Mouse (Mus musculus) adipocyte (in vitro differentiated cells): ENCODE data around the gene Ilf3.

Experiments used
- DNase-seq: peaks from one replicate; pipeline ENCODE4 v3.0.0-alpha.2; 2016; ENCODE audit warnings: low spot score

Ilf3 gene

DNA sequence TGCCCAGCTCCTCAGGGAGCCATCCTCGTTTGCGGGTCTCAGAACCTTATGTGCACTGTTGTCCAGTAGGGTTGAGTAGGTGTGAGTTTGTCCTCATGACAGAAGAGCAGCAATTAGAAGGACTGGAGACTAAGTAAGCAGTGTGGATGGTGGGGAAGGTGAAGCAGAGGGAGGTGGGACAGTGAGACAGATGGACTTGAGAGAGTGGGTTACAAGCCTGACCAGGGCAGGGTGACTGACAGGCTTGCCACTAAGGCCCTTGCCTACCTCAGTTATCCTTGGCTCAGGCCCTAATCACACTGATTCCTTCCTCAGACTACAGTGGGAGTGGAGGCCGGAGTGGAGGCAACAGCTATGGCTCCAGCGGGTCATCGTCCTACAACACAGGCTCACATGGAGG, 36.1 kb downstream of the Ilf3 start:
- no peak for DNase-seq

DNA sequence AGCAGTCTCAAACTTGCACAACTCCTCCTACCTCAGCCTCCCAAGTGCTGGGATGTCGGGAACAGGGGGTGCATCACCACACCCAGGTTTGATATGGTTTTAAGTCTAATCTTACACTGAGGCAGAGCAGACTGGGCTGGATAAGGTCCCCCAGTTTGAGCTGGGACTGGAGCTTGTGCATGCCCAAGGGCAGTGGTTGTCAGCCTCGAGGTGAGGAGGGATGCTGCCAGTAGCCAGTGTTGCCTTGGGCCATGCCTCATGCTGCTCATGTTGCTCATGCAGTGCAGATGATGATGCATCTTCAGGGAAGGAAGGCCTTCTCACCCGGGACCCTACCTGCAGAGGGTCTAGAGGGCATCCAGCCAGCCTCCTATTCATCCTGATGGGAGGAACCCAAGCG, 37.9 kb downstream of the Ilf3 start:
- no peak for DNase-seq

DNA sequence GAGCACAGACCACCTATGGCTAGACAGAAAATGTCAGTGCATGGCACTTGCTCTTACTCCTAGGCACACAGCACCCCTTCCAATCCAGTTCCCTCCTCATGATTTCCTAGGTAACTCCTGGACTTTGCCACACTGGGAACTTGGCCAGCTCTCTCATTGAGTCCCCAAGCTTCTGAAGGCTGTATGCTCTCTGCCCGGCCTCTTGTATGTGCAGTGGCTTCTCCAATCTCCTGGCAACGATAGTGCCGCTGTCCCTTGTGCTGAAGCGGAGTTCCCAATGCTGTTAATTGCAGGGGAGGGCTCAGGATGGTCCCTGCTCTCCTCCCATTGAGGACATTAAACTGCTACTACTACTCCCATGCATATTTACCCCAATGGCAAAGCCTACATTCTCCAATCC, 40.3 kb downstream of the Ilf3 start:
- peak; percentile 66 for DNase-seq

DNA sequence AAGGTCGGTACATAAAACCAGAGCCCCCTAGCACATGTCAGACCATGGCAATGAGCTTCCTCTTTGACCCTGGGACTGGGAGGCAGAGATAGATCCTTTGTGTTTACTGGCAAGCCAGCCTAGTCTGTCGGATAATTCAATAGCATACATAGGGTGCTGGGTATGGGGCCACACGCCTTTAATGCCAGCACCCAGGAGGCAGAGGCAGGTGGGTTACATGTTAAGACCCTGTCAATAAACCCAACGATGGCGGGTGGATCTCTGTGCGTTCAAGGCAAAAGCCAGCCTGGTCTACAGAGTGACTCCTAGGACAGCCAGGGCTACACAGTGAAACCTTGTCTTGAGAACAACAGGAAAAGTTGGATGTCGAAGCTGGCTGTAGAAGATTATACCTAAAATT, 41.0 kb downstream of the Ilf3 start:
- DNase-seq = no peak

DNA sequence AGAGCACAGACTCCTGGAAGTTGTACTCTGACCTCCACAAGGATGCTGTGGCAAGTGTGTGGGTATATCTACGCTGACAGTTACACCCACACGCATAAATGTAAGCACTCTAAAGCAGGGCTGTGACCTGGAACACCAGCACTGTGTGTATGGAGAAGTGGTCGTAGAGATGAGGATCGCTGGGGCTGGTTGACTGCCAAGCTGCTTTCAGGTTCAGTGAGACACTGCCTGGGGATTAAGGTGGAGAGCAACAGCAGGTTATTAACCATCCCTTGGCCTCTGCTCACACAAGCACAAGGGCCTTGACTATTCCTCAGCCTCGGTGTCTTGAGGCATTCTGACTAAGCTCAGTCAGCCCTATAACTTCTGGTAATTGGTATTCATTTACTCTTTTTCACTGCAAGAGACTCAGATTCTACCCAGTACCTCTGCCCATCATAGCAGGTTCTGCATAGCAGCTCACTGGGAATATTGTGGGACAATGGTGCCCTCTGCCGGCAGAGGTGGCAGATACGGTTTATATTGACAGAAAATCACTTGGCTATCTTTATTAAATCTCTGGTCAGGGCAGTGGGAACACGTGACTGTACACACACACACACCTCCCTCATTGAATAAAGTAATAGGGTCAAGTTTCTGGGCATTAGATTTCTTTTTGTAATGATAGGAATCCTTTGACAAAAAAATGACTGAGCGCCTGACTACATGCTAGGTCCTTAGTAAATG, 42.1 kb downstream of the Ilf3 start:
- DNase-seq = peak; percentile 91

DNA sequence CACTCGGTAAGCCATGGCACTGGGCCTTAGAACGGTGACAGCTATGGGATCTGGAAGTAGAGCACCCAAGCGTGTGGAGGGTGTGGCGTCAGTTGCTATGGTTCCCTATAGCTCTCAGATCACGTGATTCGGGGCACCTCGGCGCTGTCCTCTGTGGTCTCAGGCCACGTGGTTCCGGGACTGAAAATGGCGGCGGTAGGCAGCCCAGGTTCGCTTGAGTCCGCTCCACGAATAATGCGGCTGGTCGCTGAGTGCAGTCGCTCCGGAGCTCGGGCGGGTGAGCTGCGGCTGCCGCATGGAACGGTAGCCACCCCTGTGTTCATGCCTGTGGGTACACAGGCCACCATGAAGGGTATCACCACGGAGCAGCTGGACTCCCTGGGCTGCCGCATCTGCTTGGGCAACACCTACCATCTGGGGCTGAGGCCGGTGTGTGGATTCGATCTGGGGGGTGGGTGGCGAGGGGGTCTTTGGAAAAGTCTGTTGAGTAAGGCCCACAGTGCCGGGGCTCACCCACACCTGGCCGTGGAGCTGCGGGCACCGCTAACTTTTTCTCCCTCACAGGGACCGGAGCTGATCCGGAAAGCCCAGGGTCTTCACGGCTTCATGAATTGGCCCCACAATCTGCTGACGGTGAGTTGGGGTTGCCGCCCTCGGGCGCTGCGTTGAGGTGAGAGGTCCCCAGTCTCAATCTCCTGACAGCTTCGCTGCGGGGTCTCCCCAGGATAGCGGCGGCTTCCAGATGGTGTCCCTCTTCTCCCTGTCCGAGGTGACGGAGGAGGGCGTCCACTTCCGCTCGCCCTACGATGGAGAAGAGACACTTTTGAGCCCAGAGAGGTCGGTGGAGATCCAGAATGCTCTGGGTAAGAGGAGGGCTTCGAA, 44.2 kb downstream of the Ilf3 start, which contains the start of gene Qtrt1:
TSS of gene Qtrt1 (plus strand) at position 169 of the 882 bp plus-strand sequence.
- DNase-seq = peak; percentile 77

DNA sequence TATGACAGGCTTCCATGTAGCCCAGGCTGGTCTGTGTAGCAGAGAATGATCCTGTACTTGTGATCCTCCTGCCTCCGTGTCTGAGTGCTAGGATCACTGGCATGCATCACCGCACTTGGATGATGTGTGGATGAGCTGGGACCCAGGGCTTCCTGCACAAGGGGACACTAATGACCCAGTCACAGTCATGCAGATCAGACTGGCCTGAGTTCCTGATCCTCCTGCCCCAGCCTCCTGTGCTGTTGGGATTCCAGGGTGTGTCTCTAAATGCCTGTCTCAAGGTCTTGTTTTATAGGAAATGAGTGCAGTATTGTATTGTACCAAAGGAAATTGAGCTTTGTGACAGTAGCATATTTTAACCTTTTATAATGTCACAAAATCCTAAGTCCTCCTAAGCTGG, 50.2 kb downstream of the Ilf3 start:
- DNase-seq = no peak

DNA sequence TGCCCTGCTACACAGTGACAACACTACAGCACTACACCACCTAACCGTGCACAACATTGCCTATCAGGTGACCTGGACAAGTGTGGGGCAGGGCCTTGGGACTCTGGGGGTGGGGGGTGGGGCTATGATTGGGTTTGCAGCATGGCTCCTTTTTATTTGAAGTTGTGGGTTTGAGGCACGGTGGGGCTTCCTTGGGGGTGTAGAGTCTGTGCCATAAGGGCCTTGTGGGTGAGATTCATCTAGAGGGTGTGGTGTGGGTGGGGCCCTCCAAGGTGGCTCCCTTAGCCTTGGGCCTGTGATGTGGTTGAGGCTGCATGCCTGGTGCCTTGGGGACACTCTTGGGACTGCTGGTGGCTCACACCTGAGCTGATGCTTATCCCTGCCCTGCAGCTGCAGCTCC, 52.0 kb downstream of the Ilf3 start:
- DNase-seq = no peak

DNA sequence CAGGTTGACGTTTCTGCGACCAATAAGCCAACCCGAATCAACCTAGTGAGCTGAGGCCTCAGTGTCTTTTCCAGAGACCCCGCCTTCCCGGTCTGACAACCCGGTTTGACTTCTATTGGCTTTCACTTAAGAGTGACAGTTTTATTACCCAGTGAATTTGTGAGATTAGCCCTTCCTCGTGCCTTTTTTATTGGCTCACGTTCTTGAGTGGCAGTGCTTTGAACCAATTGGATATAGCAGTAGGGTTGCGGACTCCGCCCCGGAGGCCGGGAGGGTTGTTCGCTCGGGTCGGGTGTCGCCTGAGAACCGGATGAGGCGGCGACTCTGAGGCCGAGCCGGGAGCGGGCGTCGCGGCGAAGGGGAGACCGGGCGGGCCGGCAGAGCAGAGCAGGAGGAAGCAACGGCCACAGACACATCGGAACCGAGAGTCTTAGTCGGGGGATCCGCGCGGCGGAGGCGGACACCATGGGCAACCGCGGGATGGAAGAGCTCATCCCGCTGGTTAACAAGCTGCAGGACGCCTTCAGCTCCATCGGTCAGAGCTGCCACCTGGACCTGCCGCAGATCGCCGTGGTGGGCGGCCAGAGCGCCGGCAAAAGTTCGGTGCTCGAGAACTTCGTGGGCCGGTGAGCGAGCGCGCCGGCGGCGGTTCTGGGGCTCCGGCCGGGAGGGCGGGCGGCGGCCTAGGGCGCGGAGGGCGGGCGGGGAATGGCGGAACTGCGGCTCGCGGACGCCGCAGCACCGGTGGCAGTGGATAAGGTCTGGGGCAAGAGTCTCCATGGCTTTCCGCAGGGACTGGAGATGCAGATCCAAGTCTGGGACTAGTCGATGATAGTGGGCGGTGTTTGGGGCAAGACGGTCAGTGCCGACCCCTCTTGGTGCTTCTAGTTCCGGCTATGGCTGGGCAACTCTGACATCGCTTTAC, 57.2 kb downstream of the Ilf3 start, which contains the start of gene Dnm2:
TSS of gene Dnm2 (plus strand) at position 278 of the 925 bp plus-strand sequence.
- DNase-seq = peak; percentile 99

DNA sequence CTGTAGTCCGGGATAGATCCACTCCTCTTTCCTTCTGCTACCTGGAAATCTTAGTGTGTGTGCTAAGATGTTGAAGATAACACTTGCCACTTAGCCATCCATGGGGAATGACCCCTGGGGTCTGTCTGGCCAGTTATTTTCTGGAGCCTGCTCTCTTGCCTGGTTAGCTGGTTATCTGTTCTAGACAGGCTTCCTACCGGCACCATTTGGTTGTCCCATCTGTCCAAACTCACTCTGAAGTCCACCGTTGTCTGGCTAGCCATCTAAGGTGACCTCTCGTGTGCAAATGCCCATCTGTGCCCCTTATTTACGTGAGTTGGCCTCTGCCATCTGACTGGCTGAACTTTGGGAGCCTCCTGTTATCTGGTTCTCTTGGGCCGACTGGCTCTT, 57.9 kb downstream of the Ilf3 start:
- DNase-seq = no peak

DNA sequence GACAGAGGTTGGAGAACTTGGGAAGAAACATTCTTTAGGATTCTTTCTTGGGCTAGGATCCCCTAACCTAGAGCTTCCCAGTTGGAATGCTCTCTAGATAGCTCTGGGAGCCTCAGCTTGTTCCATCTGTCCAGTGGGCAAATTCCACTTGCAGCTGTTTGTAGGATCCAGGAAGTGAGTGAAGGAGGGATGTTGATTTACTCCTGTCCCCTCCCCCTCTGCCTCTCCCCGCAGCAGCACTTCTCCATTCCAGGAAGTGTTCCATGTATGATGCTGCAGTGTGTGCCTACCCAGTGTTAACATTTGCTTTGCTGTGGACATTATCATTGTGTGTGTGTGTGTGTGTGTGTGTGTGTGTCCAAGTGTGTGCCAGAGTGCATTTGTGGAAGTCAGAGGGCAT, 58.3 kb downstream of the Ilf3 start:
- no peak for DNase-seq

DNA sequence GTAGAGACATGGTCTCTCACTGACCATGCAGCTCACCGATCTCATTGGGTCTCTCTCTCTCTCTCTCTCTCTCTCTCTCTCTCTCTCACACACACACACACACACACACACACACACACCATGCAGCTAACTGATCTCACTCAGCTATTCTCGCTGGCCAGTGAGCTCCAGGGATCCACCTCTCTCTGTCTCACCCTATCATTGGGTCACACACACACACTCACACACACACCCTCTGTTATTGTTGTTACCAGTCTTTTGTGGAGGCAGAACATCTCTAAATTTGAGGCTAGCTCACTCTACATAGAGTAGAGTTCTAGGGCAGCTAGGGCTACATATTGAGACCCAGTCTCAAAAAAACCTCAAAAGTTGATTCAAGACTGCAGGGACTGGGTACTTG, 58.9 kb downstream of the Ilf3 start:
- DNase-seq = no peak

DNA sequence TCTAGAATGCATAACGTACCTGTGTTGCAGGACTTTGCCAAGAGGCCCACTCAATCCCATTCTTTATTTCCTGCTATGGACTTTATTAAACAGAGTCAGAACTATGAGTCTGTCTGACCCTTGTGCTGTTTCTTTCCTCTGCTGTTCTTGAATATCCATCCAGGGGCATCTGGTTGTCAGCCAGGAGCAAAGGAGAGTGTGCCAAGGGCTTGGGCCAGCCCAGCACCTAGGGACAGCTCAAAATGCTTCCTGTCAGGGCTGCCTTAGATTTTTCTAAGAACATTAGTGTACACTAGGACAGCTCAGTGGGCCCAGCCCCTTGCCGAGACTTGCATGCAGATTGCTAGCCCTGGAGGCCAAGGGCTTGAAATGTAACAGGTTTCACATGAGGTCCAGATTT, 60.1 kb downstream of the Ilf3 start:
- peak; percentile 69 for DNase-seq

DNA sequence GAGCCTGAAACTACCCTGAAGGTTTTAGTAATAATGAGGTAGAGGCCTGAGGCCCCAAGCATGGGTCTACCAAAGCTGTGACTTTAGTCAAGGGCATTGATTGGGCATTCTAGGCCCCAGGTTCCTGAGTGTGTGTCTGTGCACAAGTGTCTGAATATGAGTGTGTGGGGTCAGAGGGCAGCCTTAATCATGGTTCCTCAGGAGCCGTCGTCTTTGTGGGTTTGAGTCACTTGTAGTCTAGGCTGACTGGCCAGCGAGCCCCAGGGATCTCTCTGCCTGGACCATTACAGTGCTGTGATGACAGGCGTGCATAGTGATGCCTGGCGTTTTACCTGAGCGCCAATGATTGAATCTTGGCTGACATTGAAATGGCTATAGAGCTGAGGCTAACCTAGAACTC, 60.5 kb downstream of the Ilf3 start:
- DNase-seq = no peak

DNA sequence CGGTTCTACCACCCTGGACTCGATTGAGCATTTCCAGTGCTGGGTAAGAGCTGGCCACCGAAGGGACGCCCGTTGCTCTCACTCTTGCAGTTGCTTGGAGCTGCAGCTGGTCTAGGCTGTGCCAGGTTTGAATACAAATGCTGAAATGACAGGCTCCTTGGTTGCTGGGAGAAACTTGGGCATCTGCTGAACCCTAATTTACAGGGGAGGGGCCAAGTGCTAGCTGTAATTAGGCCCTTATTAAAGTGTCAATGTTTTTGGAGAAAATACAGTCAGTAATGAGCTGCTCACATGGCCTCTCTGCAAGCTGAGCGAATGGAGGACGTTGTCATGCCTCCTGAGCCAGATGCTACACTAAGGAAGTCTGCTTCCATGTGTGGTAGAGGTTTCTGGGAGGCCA, 63.1 kb downstream of the Ilf3 start:
- DNase-seq = no peak

DNA sequence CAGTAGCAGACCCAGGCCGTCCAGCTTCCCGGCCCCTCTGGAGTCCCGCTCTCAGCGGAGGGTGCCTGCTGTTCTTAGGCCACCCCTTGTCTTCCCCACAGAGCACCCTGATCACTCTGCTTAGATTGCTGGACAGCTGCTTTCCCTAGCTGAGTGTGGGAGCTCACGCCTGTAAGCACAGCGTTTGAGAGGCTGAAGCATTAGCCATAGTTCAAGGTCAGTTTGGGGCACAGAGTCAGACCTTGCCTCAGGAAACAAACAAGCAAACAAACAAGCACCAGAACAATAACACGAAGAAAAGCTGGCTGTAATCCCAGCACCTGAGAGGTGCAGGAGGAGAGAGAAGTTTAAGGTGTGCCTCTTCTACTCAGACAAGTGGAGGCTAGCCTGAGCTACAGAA, 64.4 kb downstream of the Ilf3 start:
- DNase-seq = no peak

DNA sequence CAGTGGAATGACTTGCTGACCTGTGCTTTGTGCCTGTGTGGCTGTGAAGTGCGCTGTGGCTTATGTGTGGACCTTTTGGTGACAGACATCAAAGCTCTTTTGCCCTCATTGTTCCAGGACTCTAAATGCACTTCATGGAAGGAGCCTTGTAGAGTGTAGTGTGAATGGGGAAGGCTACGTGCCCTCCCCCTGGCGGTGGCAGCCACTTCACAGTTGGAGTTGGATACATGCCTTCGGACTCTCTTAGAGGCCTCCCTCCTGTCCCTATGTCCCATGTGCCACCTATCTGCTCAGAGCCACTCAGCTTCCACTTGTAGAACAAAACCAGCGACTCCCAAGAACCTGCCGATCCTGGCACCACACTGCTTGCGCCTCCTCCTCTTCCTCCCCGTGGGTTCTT, 66.1 kb downstream of the Ilf3 start:
- no peak for DNase-seq

DNA sequence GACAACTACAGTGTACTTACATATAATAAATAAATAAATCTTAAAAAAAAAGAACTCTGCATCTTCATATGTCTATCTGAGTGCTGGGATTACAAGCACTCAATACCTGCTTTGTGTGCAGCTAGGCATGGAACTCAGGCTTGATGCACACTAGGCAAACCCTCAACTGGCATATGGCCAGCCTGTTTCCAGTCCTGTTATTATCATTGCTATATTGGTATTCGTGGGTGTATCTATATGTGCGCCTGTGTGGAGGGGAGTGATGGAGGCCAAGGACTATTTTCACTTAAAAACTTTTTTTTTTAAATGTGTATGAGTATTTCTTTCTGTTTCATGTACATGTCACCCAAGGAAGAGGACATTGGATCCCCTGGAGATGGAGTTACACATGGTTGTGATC, 66.7 kb downstream of the Ilf3 start:
- no peak for DNase-seq

DNA sequence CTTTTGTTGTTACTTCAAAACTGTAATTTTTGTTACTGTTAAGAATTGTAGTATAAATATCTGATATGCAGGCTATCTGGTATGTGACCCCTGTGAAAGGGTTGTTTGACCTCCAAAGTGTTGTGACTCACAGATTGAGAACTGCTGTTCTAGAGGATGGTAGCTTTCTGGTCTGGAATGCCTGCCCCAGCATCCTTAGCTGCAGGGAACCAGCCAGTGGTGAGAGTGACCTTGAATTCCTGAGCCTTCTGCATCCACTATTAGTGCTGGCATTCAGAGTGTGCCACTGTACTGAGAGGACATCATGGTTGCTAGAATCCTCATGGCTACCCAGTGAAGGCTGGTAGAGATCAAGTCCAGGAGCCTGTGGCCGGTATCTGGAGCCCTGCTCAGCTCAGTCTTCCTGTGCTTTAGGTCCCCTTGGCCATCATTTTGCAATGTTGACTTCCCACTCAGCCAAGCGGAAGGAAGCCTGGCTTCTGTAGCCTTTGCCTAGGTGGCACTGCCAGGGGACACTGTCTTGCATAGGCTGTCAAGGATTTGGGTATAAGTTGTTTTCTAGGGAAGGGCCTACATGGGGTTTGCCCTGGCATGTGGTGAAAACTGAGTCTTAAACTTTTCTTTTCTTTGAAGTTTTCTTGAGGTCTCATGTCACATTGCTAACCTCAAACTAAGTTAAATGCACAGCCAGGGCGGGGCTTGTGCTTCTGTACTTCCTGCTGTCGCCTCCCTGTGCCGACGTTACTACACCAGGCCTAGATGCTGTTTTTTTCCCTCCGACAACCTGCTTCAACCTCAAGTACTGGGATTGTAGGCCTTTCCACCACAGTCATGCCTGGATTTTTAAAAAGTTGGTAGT, 68.3 kb downstream of the Ilf3 start:
- no peak for DNase-seq

DNA sequence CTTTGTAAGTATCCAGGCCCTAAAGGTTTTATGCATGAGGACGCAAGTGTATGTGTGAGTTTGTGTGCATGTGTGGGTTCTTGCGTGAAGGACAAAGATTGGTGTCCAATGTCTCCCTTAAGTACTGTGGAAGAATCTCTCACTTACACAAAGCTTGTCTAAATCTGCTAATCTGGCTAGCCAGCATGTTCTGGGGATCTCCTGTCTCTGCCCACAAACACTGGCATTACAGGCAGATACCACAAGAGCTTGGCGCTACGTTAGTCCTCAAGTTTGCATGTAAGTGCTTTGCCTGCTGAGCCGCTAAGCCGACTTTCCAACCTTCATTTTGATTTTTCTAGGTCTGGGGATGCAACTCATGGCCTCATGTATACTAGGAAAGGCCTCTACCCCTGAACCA, 69.9 kb downstream of the Ilf3 start:
- DNase-seq = no peak

DNA sequence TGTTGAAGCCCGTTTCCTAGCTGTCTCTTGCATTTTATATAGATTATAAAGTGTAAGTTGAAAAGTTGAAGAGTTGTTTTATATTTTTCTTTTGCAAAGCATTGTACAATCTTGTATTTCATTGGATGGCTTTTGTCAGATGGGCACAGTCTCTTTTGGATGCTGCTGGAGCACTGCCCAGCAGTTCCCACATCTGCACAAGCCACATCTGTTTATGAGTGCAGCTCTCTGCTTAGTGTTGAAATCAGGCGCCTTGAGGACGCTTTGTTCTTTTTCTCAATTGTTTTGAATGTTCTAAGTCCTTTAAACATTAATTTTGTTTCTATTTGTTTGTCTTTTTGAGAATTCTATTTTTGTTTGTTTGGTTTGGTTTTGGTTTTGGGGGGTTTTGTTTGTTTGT, 70.5 kb downstream of the Ilf3 start:
- peak; percentile 91 for DNase-seq
